Mouse (Mus musculus) liver, adult 2 months (tissue): ENCODE measurements around the gene Atp8a2. TPM values are rescaled to one million over a fixed set of nuclear protein-coding genes. Genes with fewer than 3 reads are reported as not detected.

Experiments used
- DNase-seq: peaks from one replicate; pipeline ENCODE4 v3.0.0-alpha.2; 2011; ENCODE audit warnings: low read depth, low spot score; ENCODE audit errors: extremely low read depth
- H3K27ac ChIP-seq: fragments of 200-500 bp; replicated peaks from 2 replicates; pipeline ENCODE4 v1.5.1; 2012; ENCODE audit warnings: low read depth, mild to moderate bottlenecking, control low read depth, inconsistent platforms, low read length; ENCODE audit not compliant: insufficient read depth
- H3K27me3 ChIP-seq: fragments of 200-500 bp; 2 replicates; pipeline ENCODE4 v1.6.1; 2012; ENCODE audit warnings: mild to moderate bottlenecking, moderate library complexity, low read length, inconsistent platforms; ENCODE audit not compliant: control insufficient read depth, insufficient read depth
- H3K36me3 ChIP-seq: fragments of 200-500 bp; 2 replicates; pipeline ENCODE4 v1.6.1; 2012; ENCODE audit warnings: low read length, inconsistent platforms; ENCODE audit not compliant: control insufficient read depth, insufficient read depth
- H3K4me1 ChIP-seq: fragments of 200-500 bp; 2 replicates; pipeline ENCODE4 v1.6.1; 2011; ENCODE audit warnings: low read length; ENCODE audit not compliant: control insufficient read depth, insufficient read depth
- H3K4me3 ChIP-seq: fragments of 200-500 bp; 2 replicates; pipeline ENCODE4 v1.5.1; 2011; ENCODE audit warnings: low read depth, mild to moderate bottlenecking, control low read depth, low read length, moderate library complexity; ENCODE audit not compliant: insufficient read depth
- H3K79me2 ChIP-seq: fragments of 200-500 bp; 2 replicates; pipeline ENCODE4 v1.6.1; 2012; ENCODE audit warnings: inconsistent platforms, mild to moderate bottlenecking, low read length, moderate library complexity; ENCODE audit not compliant: control insufficient read depth, insufficient read depth
- H3K9ac ChIP-seq: fragments of 200-500 bp; 2 replicates; pipeline ENCODE4 v1.6.1; 2012; ENCODE audit warnings: low read depth, mild to moderate bottlenecking, control low read depth, inconsistent platforms, low read length
- CTCF ChIP-seq: fragments of 200-500 bp; IDR thresholded peaks from 2 replicates; pipeline ENCODE4 v1.5.1; 2011; ENCODE audit warnings: low read depth, low read length, control low read depth
- POLR2A ChIP-seq: fragments of 200-500 bp; IDR thresholded peaks from 2 replicates; pipeline ENCODE4 v1.6.1; 2011; ENCODE audit warnings: low read length, control low read depth; ENCODE audit not compliant: insufficient read depth; ENCODE audit errors: extremely low read depth
- WGBS: fragments of 180-500 bp; shearing (Covaris S2); methylation state at CpG from one replicate; pipeline ENCODE4 v1.1.7; 2018; 5-methylcytosine and 5-hydroxymethylcytosine counted together
- polyA plus RNA-seq: library from polyadenylated mRNA; depleted of rRNA; stranded (reverse); fragments of >200 nt; gene quantifications from 2 replicates; pipeline ENCODE4 v1.2.3, GENCODE M21; 2012
- total RNA-seq: library from RNA; depleted of rRNA; stranded (reverse); fragments of >200 nt; gene quantifications from 2 replicates; pipeline ENCODE4 v1.2.3, GENCODE M21; 2014

The Atp8a2 gene
- total and polyA plus RNA-seq, 2 experiments: 0.02 to 0.18 TPM

- 78% methylated on average over 8 of the region's 8 CpGs for WGBS
- H3K4me1 ChIP-seq: no peaks in the 10 kb centered on the region
- no peak overlapping the region for H3K4me3 ChIP-seq
- no peaks in the 10 kb centered on the region for H3K79me2 ChIP-seq
- no peaks in the 10 kb centered on the region; the same call in 1 of the 2 replicates for H3K27me3 ChIP-seq
- no peak overlapping the region for H3K9ac ChIP-seq
- DNase-seq: no peak
- no peak overlapping the region for H3K27ac ChIP-seq
- H3K36me3 ChIP-seq: no peaks in the 10 kb centered on the region
- TF ChIP-seq POLR2A: no peak
- no peak for TF ChIP-seq CTCF
Measured at GRCm38 (mm10) chr14:59967847-59968550, 229.0 kb downstream of the Atp8a2 start.

GRCm38 (mm10) chr14:59966981-59967380, 230.0 kb downstream of the Atp8a2 start:
- Histone ChIP-seq H3K9ac (no peak overlapping the region), H3K79me2 (no peaks in the 10 kb centered on the region), H3K27ac (no peak overlapping the region), H3K36me3 (no peaks in the 10 kb centered on the region), H3K27me3 (no peaks in the 10 kb centered on the region; the same call in 1 of the 2 replicates), H3K4me1 (no peaks in the 10 kb centered on the region), H3K4me3 (no peak overlapping the region)
- no peak for DNase-seq
- 27% methylated on average over 4 of the region's 4 CpGs for WGBS
- no peak for TF ChIP-seq POLR2A
- no peak for TF ChIP-seq CTCF

GRCm38 (mm10) chr14:59964569-59964968, 232.4 kb downstream of the Atp8a2 start:
- H3K27me3 ChIP-seq: no peaks in the 10 kb centered on the region; the same call in 1 of the 2 replicates
- 0 out of 2 replicates have a peak, but pooled peaks cover 1% of the 10 kb centered on the region for H3K4me1 ChIP-seq
- H3K79me2 ChIP-seq: no peaks in the 10 kb centered on the region
- H3K4me3 ChIP-seq: no peak overlapping the region
- no peaks in the 10 kb centered on the region for H3K36me3 ChIP-seq
- TF ChIP-seq CTCF: no peak
- no peak for TF ChIP-seq POLR2A
- no peak overlapping the region for H3K27ac ChIP-seq
- DNase-seq: no peak
- no peak overlapping the region for H3K9ac ChIP-seq
- 88% methylated on average over 5 of the region's 5 CpGs for WGBS

- no peaks in the 10 kb centered on the region for H3K36me3 ChIP-seq
- H3K27me3 ChIP-seq: no peaks in the 10 kb centered on the region
- TF ChIP-seq CTCF (no peak), POLR2A (no peak)
- no peak overlapping the region for H3K4me3 ChIP-seq
- no peaks in the 10 kb centered on the region for H3K79me2 ChIP-seq
- no peak for DNase-seq
- no peak overlapping the region for H3K9ac ChIP-seq
- H3K4me1 ChIP-seq: 0 out of 2 replicates have a peak, but pooled peaks cover 2% of the 10 kb centered on the region
- H3K27ac ChIP-seq: no peak overlapping the region
- WGBS: 82% methylated on average over 9 of the region's 9 CpGs
Measured at GRCm38 (mm10) chr14:59960961-59961360, 236.0 kb downstream of the Atp8a2 start.

- Histone ChIP-seq H3K4me1 (0 out of 2 replicates have a peak, but pooled peaks cover 2% of the 10 kb centered on the region), H3K4me3 (no peak overlapping the region), H3K36me3 (no peaks in the 10 kb centered on the region), H3K27me3 (no peaks in the 10 kb centered on the region), H3K27ac (no peak overlapping the region), H3K9ac (no peak overlapping the region), H3K79me2 (no peaks in the 10 kb centered on the region)
- TF ChIP-seq POLR2A (no peak), CTCF (no peak)
- no peak for DNase-seq
- WGBS: 74% methylated on average over 9 of the region's 9 CpGs
Measured at GRCm38 (mm10) chr14:59960214-59960890, 236.6 kb downstream of the Atp8a2 start.

- no peak overlapping the region for H3K4me3 ChIP-seq
- no peak overlapping the region for H3K9ac ChIP-seq
- TF ChIP-seq POLR2A: no peak
- no peak for TF ChIP-seq CTCF
- no peaks in the 10 kb centered on the region for H3K79me2 ChIP-seq
- H3K27me3 ChIP-seq: no peaks in the 10 kb centered on the region
- DNase-seq: peak; percentile 26
- no peaks in the 10 kb centered on the region for H3K36me3 ChIP-seq
- 16% methylated on average over 8 of the region's 8 CpGs for WGBS
- no peak overlapping the region for H3K27ac ChIP-seq
- H3K4me1 ChIP-seq: 0 out of 2 replicates have a peak, but pooled peaks cover 2% of the 10 kb centered on the region
Measured at GRCm38 (mm10) chr14:59959723-59960122, 237.3 kb downstream of the Atp8a2 start.
